Mouse (Mus musculus) heart, embryonic 12.5 days (tissue): Measurements from ENCODE around the gene Krtdap. TPM values are rescaled to one million over a fixed set of nuclear protein-coding genes. Genes with fewer than 3 reads are reported as not detected.

Experiments used
- ATAC-seq: fragments of 200-750 bp; cut with Nextera tagmentation; 2 replicates; pipeline ENCODE4 v1.8.0; 2017; ENCODE audit warnings: moderate TSS enrichment, moderate library complexity; ENCODE audit not compliant: insufficient number of reproducible peaks, low FRiP score
- H3K27ac ChIP-seq: fragments of 300-500 bp; sonication (generic); 2 replicates; pipeline ENCODE4 v1.5.1; 2016; ENCODE audit warnings: mild to moderate bottlenecking, moderate library complexity; ENCODE audit not compliant: poor library complexity, severe bottlenecking
- H3K27me3 ChIP-seq: fragments of 300-500 bp; sonication (generic); replicated peaks from 2 replicates; pipeline ENCODE4 v1.6.1; 2016; ENCODE audit warnings: mild to moderate bottlenecking, moderate library complexity
- H3K36me3 ChIP-seq: fragments of 300-500 bp; sonication (generic); 2 replicates; pipeline ENCODE4 v1.6.1; 2016; ENCODE audit warnings: mild to moderate bottlenecking, moderate library complexity
- H3K4me1 ChIP-seq: fragments of 300-500 bp; sonication (generic); replicated peaks from 2 replicates; pipeline ENCODE4 v1.6.1; 2016; ENCODE audit warnings: mild to moderate bottlenecking
- H3K4me2 ChIP-seq: fragments of 300-500 bp; sonication (generic); 2 replicates; pipeline ENCODE4 v1.6.1; 2016; ENCODE audit warnings: mild to moderate bottlenecking, moderate library complexity
- H3K4me3 ChIP-seq: fragments of 300-500 bp; sonication (generic); 2 replicates; pipeline ENCODE4 v1.5.1; 2016; ENCODE audit warnings: mild to moderate bottlenecking
- H3K9ac ChIP-seq: fragments of 300-500 bp; sonication (generic); 2 replicates; pipeline ENCODE4 v1.6.1; 2016; ENCODE audit warnings: mild to moderate bottlenecking, moderate library complexity
- H3K9me3 ChIP-seq: fragments of 300-500 bp; sonication (generic); replicated peaks from 2 replicates; pipeline ENCODE4 v1.6.1; 2016; ENCODE audit warnings: mild to moderate bottlenecking, moderate library complexity
- WGBS: fragments of 180-500 bp; shearing (Covaris S2); methylation state at CpG from one replicate; pipeline ENCODE4 v1.1.7; 2016; 5-methylcytosine and 5-hydroxymethylcytosine counted together
- polyA plus RNA-seq: library from polyadenylated mRNA; unstranded; fragments of >200 nt; fragmentation: Nextera tagmentation; extraction: Ambion mirVana; gene quantifications from 2 replicates; pipeline ENCODE4 v1.2.1, GENCODE M21; 2016

Krtdap gene
- polyA plus RNA-seq, 1 experiment from 2014 or later: not detected

GRCm38 (mm10) chr7:30763456-30763855 lies 24.2 kb upstream of the Krtdap start, which contains the start of gene Dmkn:
Gene Dmkn (plus strand): TSS chr7:30763756.
- WGBS: 51% methylated on average over 5 of the region's 5 CpGs
- H3K4me1 ChIP-seq: peaks cover 12% of the 10 kb centered on the region
- H3K9me3 ChIP-seq: no peaks in the 10 kb centered on the region
- no peaks in the 10 kb centered on the region for H3K36me3 ChIP-seq
- H3K27ac ChIP-seq: no peak within 1 kb of the TSS
- no peak within 1 kb of the TSS for H3K9ac ChIP-seq
- no peak for ATAC-seq
- H3K4me3 ChIP-seq: no peak within 1 kb of the TSS
- H3K27me3 ChIP-seq: peaks cover 30% of the 10 kb centered on the region
- H3K4me2 ChIP-seq: no peak within 1 kb of the TSS

- no peak for ATAC-seq
- peak overlapping the region; percentile 53 for H3K4me2 ChIP-seq
- H3K27ac ChIP-seq: no peak overlapping the region
- no peaks in the 10 kb centered on the region for H3K9me3 ChIP-seq
- no peak overlapping the region for H3K4me3 ChIP-seq
- H3K36me3 ChIP-seq: no peaks in the 10 kb centered on the region
- H3K9ac ChIP-seq: peak overlapping the region; percentile 39; the same call in 1 of the 2 replicates
- peaks cover 36% of the 10 kb centered on the region for H3K27me3 ChIP-seq
- WGBS: 38% methylated on average over 11 of the region's 11 CpGs
- peaks cover 14% of the 10 kb centered on the region for H3K4me1 ChIP-seq
Measured at GRCm38 (mm10) chr7:30765173-30765572, 22.5 kb upstream of the Krtdap start.

- H3K27ac ChIP-seq: no peak overlapping the region
- peaks cover 6% of the 10 kb centered on the region; the same call in 1 of the 2 replicates for H3K4me1 ChIP-seq
- H3K4me3 ChIP-seq: no peak overlapping the region
- no peak overlapping the region for H3K9ac ChIP-seq
- peaks cover 36% of the 10 kb centered on the region for H3K27me3 ChIP-seq
- 75% methylated on average over 4 of the region's 4 CpGs for WGBS
- peaks cover 4% of the 10 kb centered on the region; the same call in 1 of the 2 replicates for H3K9me3 ChIP-seq
- no peaks in the 10 kb centered on the region for H3K36me3 ChIP-seq
- H3K4me2 ChIP-seq: no peak overlapping the region
- no peak for ATAC-seq
Measured at GRCm38 (mm10) chr7:30766408-30766807, 21.3 kb upstream of the Krtdap start.

- Histone ChIP-seq H3K36me3 (no peaks in the 10 kb centered on the region), H3K4me2 (no peak overlapping the region), H3K9me3 (peaks cover 16% of the 10 kb centered on the region), H3K27me3 (peaks cover 21% of the 10 kb centered on the region), H3K4me3 (no peak overlapping the region), H3K9ac (no peak overlapping the region), H3K4me1 (peaks cover 6% of the 10 kb centered on the region; the same call in 1 of the 2 replicates), H3K27ac (no peak overlapping the region)
- no peak for ATAC-seq
- WGBS: 21% methylated on average over 9 of the region's 9 CpGs
Measured at GRCm38 (mm10) chr7:30769236-30769635, 18.5 kb upstream of the Krtdap start.

GRCm38 (mm10) chr7:30776104-30776503 lies 11.6 kb upstream of the Krtdap start:
- peaks cover 15% of the 10 kb centered on the region for H3K9me3 ChIP-seq
- H3K27ac ChIP-seq: no peak overlapping the region
- H3K36me3 ChIP-seq: no peaks in the 10 kb centered on the region
- 75% methylated on average over 9 of the region's 9 CpGs for WGBS
- H3K4me1 ChIP-seq: no peaks in the 10 kb centered on the region
- H3K4me2 ChIP-seq: no peak overlapping the region
- H3K4me3 ChIP-seq: no peak overlapping the region
- H3K9ac ChIP-seq: no peak overlapping the region
- no peak for ATAC-seq
- H3K27me3 ChIP-seq: no peaks in the 10 kb centered on the region

GRCm38 (mm10) chr7:30777081-30777579 lies 10.6 kb upstream of the Krtdap start:
- no peaks in the 10 kb centered on the region for H3K36me3 ChIP-seq
- no peaks in the 10 kb centered on the region for H3K4me1 ChIP-seq
- H3K4me2 ChIP-seq: no peak overlapping the region
- H3K9me3 ChIP-seq: peaks cover 5% of the 10 kb centered on the region; the same call in 1 of the 2 replicates
- H3K9ac ChIP-seq: no peak overlapping the region
- H3K27ac ChIP-seq: no peak overlapping the region
- no peak overlapping the region for H3K4me3 ChIP-seq
- ATAC-seq: no peak
- WGBS: 43% methylated on average over 7 of the region's 7 CpGs
- no peaks in the 10 kb centered on the region for H3K27me3 ChIP-seq

GRCm38 (mm10) chr7:30777911-30778310 lies 9.8 kb upstream of the Krtdap start:
- H3K9me3 ChIP-seq: no peaks in the 10 kb centered on the region
- no peak overlapping the region for H3K4me2 ChIP-seq
- H3K4me3 ChIP-seq: no peak overlapping the region
- H3K27me3 ChIP-seq: no peaks in the 10 kb centered on the region
- no peaks in the 10 kb centered on the region for H3K4me1 ChIP-seq
- no peak overlapping the region for H3K27ac ChIP-seq
- H3K9ac ChIP-seq: no peak overlapping the region
- no peak for ATAC-seq
- 79% methylated on average over 1 of the region's 1 CpGs for WGBS
- H3K36me3 ChIP-seq: no peaks in the 10 kb centered on the region

- WGBS: 54% methylated on average over 4 of the region's 4 CpGs
- H3K36me3 ChIP-seq: no peaks in the 10 kb centered on the region
- no peak for ATAC-seq
- H3K27ac ChIP-seq: no peak overlapping the region
- no peak overlapping the region for H3K4me3 ChIP-seq
- no peaks in the 10 kb centered on the region for H3K4me1 ChIP-seq
- H3K9me3 ChIP-seq: no peaks in the 10 kb centered on the region
- no peak overlapping the region for H3K4me2 ChIP-seq
- no peak overlapping the region for H3K9ac ChIP-seq
- H3K27me3 ChIP-seq: no peaks in the 10 kb centered on the region
Measured at GRCm38 (mm10) chr7:30781792-30782191, 5.9 kb upstream of the Krtdap start.

GRCm38 (mm10) chr7:30782658-30783057 lies 5.0 kb upstream of the Krtdap start:
- H3K9me3 ChIP-seq: no peaks in the 10 kb centered on the region

GRCm38 (mm10) chr7:30785154-30785553 lies 2.5 kb upstream of the Krtdap start:
- no peaks in the 10 kb centered on the region for H3K9me3 ChIP-seq
- no peak overlapping the region for H3K4me2 ChIP-seq
- peaks cover 28% of the 10 kb centered on the region for H3K27me3 ChIP-seq
- H3K27ac ChIP-seq: no peak overlapping the region
- WGBS: 63% methylated on average over 1 of the region's 1 CpGs
- H3K4me1 ChIP-seq: no peaks in the 10 kb centered on the region
- no peak overlapping the region for H3K4me3 ChIP-seq
- ATAC-seq: no peak
- H3K36me3 ChIP-seq: no peaks in the 10 kb centered on the region
- no peak overlapping the region for H3K9ac ChIP-seq

More at GRCm38 (mm10) chr7:30782658-30783057, 5.0 kb upstream of the Krtdap start:
- Histone ChIP-seq H3K27me3 (peaks cover 8% of the 10 kb centered on the region), H3K9ac (no peak overlapping the region), H3K4me2 (no peak overlapping the region), H3K4me3 (no peak overlapping the region), H3K36me3 (no peaks in the 10 kb centered on the region), H3K27ac (no peak overlapping the region), H3K4me1 (no peaks in the 10 kb centered on the region)
- no peak for ATAC-seq
- WGBS: 73% methylated on average over 3 of the region's 3 CpGs

GRCm38 (mm10) chr7:30785721-30786546 lies 1.8 kb upstream of the Krtdap start:
- no peaks in the 10 kb centered on the region for H3K4me1 ChIP-seq
- no peak overlapping the region for H3K4me2 ChIP-seq
- 73% methylated on average over 13 of the region's 13 CpGs for WGBS
- H3K9ac ChIP-seq: no peak overlapping the region
- H3K27me3 ChIP-seq: peaks cover 34% of the 10 kb centered on the region
- H3K27ac ChIP-seq: no peak overlapping the region
- no peak overlapping the region for H3K4me3 ChIP-seq
- no peaks in the 10 kb centered on the region for H3K9me3 ChIP-seq
- ATAC-seq: no peak
- H3K36me3 ChIP-seq: no peaks in the 10 kb centered on the region
